Mouse (Mus musculus): Measurements from ENCODE around the gene Enpp6.

DNA sequence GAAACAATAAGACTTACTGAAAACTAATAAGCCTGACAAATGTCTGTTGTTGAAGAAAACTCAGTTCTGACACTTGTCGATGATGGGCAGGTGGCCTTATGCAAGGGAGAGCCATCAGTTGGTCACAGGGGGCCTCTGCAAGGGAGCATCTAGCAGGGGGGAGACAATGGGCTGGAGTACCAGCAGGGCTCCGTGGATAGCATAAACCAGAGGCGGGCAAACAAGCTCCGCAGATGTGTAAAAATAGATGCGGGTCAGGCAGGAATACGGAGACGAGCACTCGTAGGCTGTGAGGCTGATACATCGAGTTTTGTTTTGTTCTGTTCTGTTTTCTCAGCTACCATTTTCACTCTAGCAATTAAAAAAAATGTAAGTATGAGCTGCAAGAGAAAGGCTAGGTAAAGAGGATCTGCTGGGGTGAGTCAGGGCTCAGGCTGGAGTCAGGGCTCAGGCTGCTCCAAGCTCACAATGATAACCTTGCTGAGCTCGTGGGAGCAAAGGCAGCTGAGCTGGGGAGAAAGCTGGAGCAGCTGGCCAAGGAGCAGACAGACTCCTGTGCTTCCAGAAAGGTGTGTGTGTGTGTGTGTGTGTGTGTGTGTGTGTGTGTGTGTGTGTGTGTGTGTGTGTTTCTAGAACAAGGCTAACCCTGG lies 40.3 kb downstream of the Enpp6 start:
- TF ChIP-seq CTCF (IDR thresholded peaks at IDR 0.05; ENCODE audit: low read depth) (no peak), EP300 (IDR thresholded peaks at IDR 0.05; ENCODE audit: low read depth) (no peak)

Measured in heart, postnatal 0 days (tissue).